Mouse (Mus musculus): Measurements from ENCODE around the gene Rhox11. TPM values are rescaled to one million over a fixed set of nuclear protein-coding genes. Genes with fewer than 3 reads are reported as not detected.
"Not testable (repeated sequence)": the region's sequence is repeated elsewhere in the genome, so short reads cannot be mapped to it uniquely, and the experiment has no call there.

Gene Rhox11
- polyA plus RNA-seq (2015; fragmentation: Nextera tagmentation; extraction: Ambion mirVana), result not detected in 2 replicates

DNA sequence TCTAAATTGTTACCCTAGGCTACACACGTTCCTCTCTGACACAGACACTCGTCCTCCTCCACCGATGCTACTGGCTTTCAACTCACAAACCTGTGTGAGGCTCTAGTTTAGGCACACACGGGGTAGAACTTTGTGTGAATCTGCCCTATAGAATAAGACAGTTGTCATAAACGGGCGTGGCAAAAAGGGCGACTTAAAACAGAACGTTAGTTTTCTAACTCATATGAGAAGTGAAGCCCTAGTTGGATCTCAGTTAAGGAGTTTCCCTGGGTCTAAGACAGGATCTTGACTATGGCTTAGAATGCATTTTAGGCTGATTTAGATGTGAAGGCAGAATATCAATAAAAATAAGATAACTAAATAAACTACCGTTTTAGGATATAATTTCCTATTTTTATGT lies at the start of gene Rhox11:
Gene Rhox11, minus strand, starts transcription at position 101 of the 400 bp plus-strand sequence.
- H3K36me3 ChIP-seq (ENCODE audit: control insufficient read depth, insufficient read depth, low read length), result no peaks in the 10 kb centered on the region
- no peaks in the 10 kb centered on the region for H3K4me1 ChIP-seq (ENCODE audit: control insufficient read depth, insufficient read depth, low read length)
- ATAC-seq, result no peak
- no peaks in the 10 kb centered on the region for H3K27me3 ChIP-seq (replicated peaks; ENCODE audit: control insufficient read depth, insufficient read depth, low read length)
- WGBS, result 85% methylated on average over 9 of the region's 9 CpGs
- no peak within 1 kb of the TSS for H3K27ac ChIP-seq (ENCODE audit: low read length)
- no peak within 1 kb of the TSS for H3K4me2 ChIP-seq (ENCODE audit: low read depth, low read length)
- H3K4me3 ChIP-seq (ENCODE audit: low read length), result no peak within 1 kb of the TSS
- H3K9ac ChIP-seq (ENCODE audit: low read depth, low read length), result no peak within 1 kb of the TSS
- H3K9me3 ChIP-seq (ENCODE audit: control insufficient read depth, low read length), result no peaks in the 10 kb centered on the region

DNA sequence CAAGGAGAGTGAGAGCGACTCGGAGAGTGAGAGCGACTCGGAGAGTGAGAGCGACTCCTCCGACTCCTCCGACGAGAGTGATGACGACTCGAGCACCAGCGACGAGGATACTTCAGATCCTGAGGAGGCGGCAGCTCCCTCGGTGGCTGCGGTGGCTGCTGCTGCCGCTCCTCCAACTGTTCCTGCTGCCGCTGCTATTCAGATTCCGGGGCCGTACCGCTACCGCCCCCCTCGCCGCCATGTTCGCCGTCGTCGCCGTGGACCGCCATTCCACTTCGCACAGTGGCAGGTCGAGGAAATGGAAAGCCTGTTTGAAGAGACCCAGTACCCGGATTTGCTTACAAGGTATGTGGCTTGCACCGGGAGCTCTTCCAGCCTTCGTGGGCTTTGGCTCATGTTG lies 36.5 kb upstream of the Rhox11 start:
- H3K4me3 ChIP-seq (ENCODE audit: low read length), result no peak overlapping the region
- no peak for ATAC-seq
- H3K9ac ChIP-seq (ENCODE audit: low read depth, low read length), result no peak overlapping the region
- 88% methylated on average over 34 of the region's 34 CpGs for WGBS
- H3K9me3 ChIP-seq (ENCODE audit: control insufficient read depth, low read length), result 0 out of 2 replicates have a peak, but pooled peaks cover 7% of the 10 kb centered on the region
- no peaks in the 10 kb centered on the region for H3K4me1 ChIP-seq (ENCODE audit: control insufficient read depth, insufficient read depth, low read length)
- H3K4me2 ChIP-seq (ENCODE audit: low read depth, low read length), result no peak overlapping the region
- no peaks in the 10 kb centered on the region for H3K27me3 ChIP-seq (replicated peaks; ENCODE audit: control insufficient read depth, insufficient read depth, low read length)
- H3K36me3 ChIP-seq (ENCODE audit: control insufficient read depth, insufficient read depth, low read length), result no peaks in the 10 kb centered on the region
- H3K27ac ChIP-seq (ENCODE audit: low read length), result no peak overlapping the region

DNA sequence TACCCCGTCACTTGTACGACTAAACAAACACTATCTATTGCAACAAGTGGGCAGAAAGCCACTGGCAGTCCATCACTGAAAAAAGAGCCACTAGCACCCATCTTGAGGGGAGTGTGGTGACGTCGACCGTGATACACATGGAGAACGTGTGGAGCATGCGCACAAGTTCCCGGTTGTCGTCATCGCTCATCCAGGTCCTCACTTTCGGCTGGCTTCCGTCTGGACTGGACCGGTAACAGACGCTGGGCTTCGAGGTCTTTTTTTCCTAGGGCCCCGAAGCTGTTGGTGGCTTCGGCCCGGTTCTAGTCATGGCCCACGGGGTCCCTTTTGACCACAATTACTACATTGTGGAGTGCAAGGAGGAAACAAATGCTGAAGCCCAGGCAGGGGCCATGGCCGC lies 36.0 kb upstream of the Rhox11 start, which contains the start of gene Rhox13:
Gene Rhox13, plus strand, starts transcription at position 238 of the 400 bp plus-strand sequence.
- H3K4me2 ChIP-seq (ENCODE audit: low read depth, low read length), result no peak within 1 kb of the TSS
- no peaks in the 10 kb centered on the region for H3K36me3 ChIP-seq (ENCODE audit: control insufficient read depth, insufficient read depth, low read length)
- 94% methylated on average over 20 of the region's 20 CpGs for WGBS
- H3K9ac ChIP-seq (ENCODE audit: low read depth, low read length), result no peak within 1 kb of the TSS
- no peak within 1 kb of the TSS for H3K4me3 ChIP-seq (ENCODE audit: low read length)
- H3K27me3 ChIP-seq (replicated peaks; ENCODE audit: control insufficient read depth, insufficient read depth, low read length), result no peaks in the 10 kb centered on the region
- H3K4me1 ChIP-seq (ENCODE audit: control insufficient read depth, insufficient read depth, low read length), result no peaks in the 10 kb centered on the region
- ATAC-seq, result no peak
- H3K9me3 ChIP-seq (ENCODE audit: control insufficient read depth, low read length), result 0 out of 2 replicates have a peak, but pooled peaks cover 7% of the 10 kb centered on the region
- H3K27ac ChIP-seq (ENCODE audit: low read length), result no peak within 1 kb of the TSS

DNA sequence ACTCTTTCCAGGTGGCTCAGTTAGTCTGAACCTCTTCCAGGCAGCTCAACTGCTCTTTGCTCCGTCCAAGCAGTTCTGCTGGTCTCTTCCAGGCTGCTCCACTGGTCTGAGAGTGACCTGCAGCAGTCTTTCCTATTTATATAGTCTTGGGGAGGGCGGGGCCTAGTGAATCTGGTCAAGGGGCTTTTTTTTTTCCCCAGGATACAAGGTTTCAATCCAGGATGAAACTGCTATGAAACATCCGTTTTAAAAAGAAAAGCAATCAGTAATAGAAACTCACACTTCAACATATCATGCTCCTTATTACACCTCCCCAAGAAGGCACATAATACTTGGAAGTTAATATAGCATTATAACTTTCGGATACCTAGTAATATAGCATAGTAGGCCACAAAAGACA lies 25.9 kb upstream of the Rhox11 start, which contains the start of gene Rhox12:
Gene Rhox12, minus strand, starts transcription at position 101 of the 400 bp plus-strand sequence.
- ATAC-seq, result no peak
- no peak within 1 kb of the TSS for H3K4me2 ChIP-seq (ENCODE audit: low read depth, low read length)
- H3K27me3 ChIP-seq (replicated peaks; ENCODE audit: control insufficient read depth, insufficient read depth, low read length), result no peaks in the 10 kb centered on the region
- no peak within 1 kb of the TSS for H3K9ac ChIP-seq (ENCODE audit: low read depth, low read length)
- no peak within 1 kb of the TSS for H3K4me3 ChIP-seq (ENCODE audit: low read length)
- no peaks in the 10 kb centered on the region for H3K4me1 ChIP-seq (ENCODE audit: control insufficient read depth, insufficient read depth, low read length)
- 74% methylated on average over 4 of the region's 4 CpGs for WGBS
- no peaks in the 10 kb centered on the region for H3K9me3 ChIP-seq (ENCODE audit: control insufficient read depth, low read length)
- no peak within 1 kb of the TSS for H3K27ac ChIP-seq (ENCODE audit: low read length)
- H3K36me3 ChIP-seq (ENCODE audit: control insufficient read depth, insufficient read depth, low read length), result no peaks in the 10 kb centered on the region

DNA sequence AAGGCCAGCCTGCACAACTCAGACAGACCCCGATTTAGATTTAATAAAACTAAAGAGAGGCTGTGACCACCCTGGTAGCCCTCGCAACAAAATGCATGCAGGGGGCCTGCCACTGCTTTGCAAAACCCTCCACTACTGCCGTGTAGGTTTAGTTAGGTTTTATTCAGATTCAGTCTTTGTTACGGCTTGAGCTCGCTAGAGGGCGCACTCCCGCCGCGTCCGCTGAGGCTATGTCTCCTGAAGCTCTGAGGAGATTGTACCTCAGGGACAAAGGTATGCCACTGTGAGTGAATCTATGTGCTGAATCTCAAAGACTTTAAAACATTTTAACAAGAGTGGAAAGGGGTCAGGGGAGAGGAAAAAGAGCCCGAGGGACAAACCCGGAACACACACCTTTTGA lies 715 bp downstream of the Rhox11 start:
- no peak overlapping the region for H3K9ac ChIP-seq (ENCODE audit: low read depth, low read length)
- H3K4me2 ChIP-seq (ENCODE audit: low read depth, low read length), result no peak overlapping the region
- H3K4me1 ChIP-seq (ENCODE audit: control insufficient read depth, insufficient read depth, low read length), result no peaks in the 10 kb centered on the region
- no peak overlapping the region for H3K4me3 ChIP-seq (ENCODE audit: low read length)
- no peak overlapping the region for H3K27ac ChIP-seq (ENCODE audit: low read length)
- no peak for ATAC-seq
- H3K36me3 ChIP-seq (ENCODE audit: control insufficient read depth, insufficient read depth, low read length), result no peaks in the 10 kb centered on the region
- WGBS, result 19% methylated on average over 12 of the region's 12 CpGs
- no peaks in the 10 kb centered on the region for H3K27me3 ChIP-seq (replicated peaks; ENCODE audit: control insufficient read depth, insufficient read depth, low read length)
- H3K9me3 ChIP-seq (ENCODE audit: control insufficient read depth, low read length), result no peaks in the 10 kb centered on the region

DNA sequence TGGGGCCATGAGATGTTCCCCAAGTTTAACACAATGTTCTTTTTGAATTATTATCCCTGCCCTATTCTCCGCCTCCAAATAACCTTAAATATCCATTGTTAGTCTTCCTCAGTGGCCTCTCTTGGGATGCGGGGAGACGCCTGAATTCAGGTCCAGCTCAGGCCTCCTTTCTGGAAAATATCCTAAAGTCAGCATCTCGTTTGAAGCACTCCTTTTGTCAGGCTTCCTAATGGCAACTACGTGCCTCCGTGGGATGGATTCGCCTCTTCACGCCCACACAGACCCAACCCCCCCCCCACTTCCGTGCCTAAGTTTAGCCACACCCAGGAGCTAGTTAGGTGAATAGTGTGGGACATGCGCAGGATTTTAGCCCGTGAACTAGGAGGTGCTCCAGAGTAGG lies 18.8 kb downstream of the Rhox11 start, which contains the start of gene Rhox10:
Gene Rhox10, plus strand, starts transcription at position 301 of the 400 bp plus-strand sequence.
- ATAC-seq, result no peak
- Histone ChIP-seq H3K4me2 (ENCODE audit: low read depth, low read length) (no peak within 1 kb of the TSS), H3K27me3 (replicated peaks; ENCODE audit: control insufficient read depth, insufficient read depth, low read length) (no peaks in the 10 kb centered on the region), H3K27ac (ENCODE audit: low read length) (no peak within 1 kb of the TSS), H3K4me1 (ENCODE audit: control insufficient read depth, insufficient read depth, low read length) (no peaks in the 10 kb centered on the region), H3K36me3 (ENCODE audit: control insufficient read depth, insufficient read depth, low read length) (no peaks in the 10 kb centered on the region), H3K9ac (ENCODE audit: low read depth, low read length) (no peak within 1 kb of the TSS), H3K4me3 (ENCODE audit: low read length) (no peak within 1 kb of the TSS), H3K9me3 (ENCODE audit: control insufficient read depth, low read length) (no peaks in the 10 kb centered on the region)
- 89% methylated on average over 11 of the region's 11 CpGs for WGBS

DNA sequence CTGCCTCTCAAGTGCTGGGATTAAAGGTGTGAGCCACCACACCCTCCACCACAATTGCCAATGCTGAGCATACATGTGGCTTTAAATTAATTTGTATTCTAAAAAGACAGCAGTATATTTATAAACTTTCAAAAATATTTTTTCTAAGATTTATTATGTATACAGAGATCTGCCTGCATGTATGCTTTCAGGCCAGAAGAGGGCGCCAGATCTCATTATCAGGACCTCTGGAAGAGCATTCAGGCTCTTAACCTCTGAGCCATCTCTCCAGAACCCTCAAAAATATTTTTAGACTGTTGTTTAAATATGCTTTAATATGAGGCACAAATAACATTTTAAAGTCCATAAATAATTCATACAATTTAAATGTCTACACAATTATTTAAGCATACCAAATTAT lies 23.4 kb downstream of the Rhox11 start:
- Histone ChIP-seq H3K27me3 (replicated peaks; ENCODE audit: control insufficient read depth, insufficient read depth, low read length) (no peaks in the 10 kb centered on the region), H3K27ac (ENCODE audit: low read length) (no peak overlapping the region), H3K9me3 (ENCODE audit: control insufficient read depth, low read length) (no peaks in the 10 kb centered on the region), H3K9ac (ENCODE audit: low read depth, low read length) (no peak overlapping the region), H3K4me3 (ENCODE audit: low read length) (no peak overlapping the region), H3K4me2 (ENCODE audit: low read depth, low read length) (no peak overlapping the region), H3K36me3 (ENCODE audit: control insufficient read depth, insufficient read depth, low read length) (no peaks in the 10 kb centered on the region), H3K4me1 (ENCODE audit: control insufficient read depth, insufficient read depth, low read length) (no peaks in the 10 kb centered on the region)
- 0% methylated on average over 1 of the region's 1 CpGs for WGBS
- ATAC-seq, result no peak

DNA sequence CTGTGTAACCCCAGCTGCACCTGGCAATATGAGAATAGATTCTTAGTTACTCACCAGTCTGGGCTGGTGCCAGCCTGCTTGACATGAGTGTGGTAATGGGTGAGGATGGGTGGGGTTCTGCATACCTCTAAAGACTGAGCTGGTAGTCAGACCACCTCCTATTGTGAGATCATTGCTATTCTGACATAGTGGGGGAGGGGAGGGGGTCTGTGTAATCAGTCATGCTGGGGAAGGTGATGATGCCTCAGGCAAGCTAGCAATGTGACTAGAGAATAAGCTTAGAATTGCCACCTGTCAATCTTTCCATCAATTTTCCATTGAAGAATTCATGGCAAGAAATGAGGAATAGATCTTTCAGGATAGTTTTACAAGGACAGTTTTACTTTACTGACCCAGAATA lies 41.9 kb downstream of the Rhox11 start, which contains the start of gene Btg1-ps2:
Gene Btg1-ps2, minus strand, starts transcription at position 101 of the 400 bp plus-strand sequence.
- not testable (repeated sequence) for H3K36me3 ChIP-seq (ENCODE audit: control insufficient read depth, insufficient read depth, low read length); H3K27me3 ChIP-seq (replicated peaks; ENCODE audit: control insufficient read depth, insufficient read depth, low read length); H3K9ac ChIP-seq (ENCODE audit: low read depth, low read length); H3K4me2 ChIP-seq (ENCODE audit: low read depth, low read length); H3K27ac ChIP-seq (ENCODE audit: low read length); H3K4me3 ChIP-seq (ENCODE audit: low read length); H3K9me3 ChIP-seq (ENCODE audit: control insufficient read depth, low read length); H3K4me1 ChIP-seq (ENCODE audit: control insufficient read depth, insufficient read depth, low read length); ATAC-seq

DNA sequence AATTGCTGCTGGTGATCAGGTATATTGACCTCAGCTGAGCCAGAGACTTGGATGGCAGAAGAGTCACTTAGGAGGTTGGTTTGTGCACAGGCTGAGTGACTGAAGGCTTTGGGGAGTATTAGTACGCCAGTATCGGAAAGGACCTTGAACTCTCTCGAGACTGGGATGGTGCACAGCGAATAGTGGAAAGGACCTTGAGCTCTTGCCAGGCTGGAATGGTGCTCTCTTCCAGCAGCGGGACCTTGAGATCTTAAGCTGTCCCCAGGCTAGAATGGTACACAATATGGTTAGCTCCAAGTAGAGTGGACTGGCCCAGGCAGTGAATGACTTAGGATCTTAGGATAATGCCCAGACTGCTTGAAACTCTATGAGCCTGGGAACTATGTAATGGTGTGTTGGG lies 45.3 kb downstream of the Rhox11 start:
- no peaks in the 10 kb centered on the region for H3K36me3 ChIP-seq (ENCODE audit: control insufficient read depth, insufficient read depth, low read length)
- H3K27me3 ChIP-seq (replicated peaks; ENCODE audit: control insufficient read depth, insufficient read depth, low read length), result no peaks in the 10 kb centered on the region
- H3K4me2 ChIP-seq (ENCODE audit: low read depth, low read length), result no peak overlapping the region
- H3K4me1 ChIP-seq (ENCODE audit: control insufficient read depth, insufficient read depth, low read length), result no peaks in the 10 kb centered on the region
- H3K9me3 ChIP-seq (ENCODE audit: control insufficient read depth, low read length), result no peaks in the 10 kb centered on the region
- H3K4me3 ChIP-seq (ENCODE audit: low read length), result no peak overlapping the region
- ATAC-seq, result no peak
- H3K27ac ChIP-seq (ENCODE audit: low read length), result no peak overlapping the region
- 94% methylated on average over 5 of the region's 5 CpGs for WGBS
- no peak overlapping the region for H3K9ac ChIP-seq (ENCODE audit: low read depth, low read length)

DNA sequence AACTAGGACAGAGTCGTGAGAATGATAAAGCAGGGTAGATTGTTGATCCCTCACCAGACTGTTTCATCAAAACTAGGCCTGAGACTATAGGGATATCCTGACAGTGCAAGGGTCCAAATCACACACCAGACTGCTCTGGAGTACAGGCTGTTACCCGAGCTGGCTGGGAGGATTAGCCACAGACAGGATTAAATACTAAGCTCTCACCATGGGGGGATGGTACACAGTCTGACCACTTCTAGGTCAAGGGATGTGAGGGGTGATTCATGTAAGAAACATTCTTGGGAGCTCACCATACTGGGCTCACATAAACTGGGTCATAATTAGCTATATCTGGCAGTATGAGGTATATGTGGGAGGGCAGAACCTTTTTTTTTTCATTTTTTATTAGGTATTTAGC lies 51.1 kb downstream of the Rhox11 start:
- no peak overlapping the region for H3K9ac ChIP-seq (ENCODE audit: low read depth, low read length)
- H3K9me3 ChIP-seq (ENCODE audit: control insufficient read depth, low read length), result no peaks in the 10 kb centered on the region
- no peaks in the 10 kb centered on the region for H3K27me3 ChIP-seq (replicated peaks; ENCODE audit: control insufficient read depth, insufficient read depth, low read length)
- H3K36me3 ChIP-seq (ENCODE audit: control insufficient read depth, insufficient read depth, low read length), result no peaks in the 10 kb centered on the region
- no peaks in the 10 kb centered on the region for H3K4me1 ChIP-seq (ENCODE audit: control insufficient read depth, insufficient read depth, low read length)
- no peak for ATAC-seq
- no peak overlapping the region for H3K4me2 ChIP-seq (ENCODE audit: low read depth, low read length)
- H3K27ac ChIP-seq (ENCODE audit: low read length), result no peak overlapping the region
- H3K4me3 ChIP-seq (ENCODE audit: low read length), result no peak overlapping the region
- WGBS, result 57% methylated on average over 2 of the region's 2 CpGs
